Mouse (Mus musculus) CH12.LX (cell line): ENCODE measurements around the gene Gm6408.

Source experiments
- CHD1 ChIP-seq: IDR thresholded peaks from 2 replicates; pipeline ENCODE4 v1.6.1; 2012; ENCODE audit warnings: low read depth, low read length, improper control_type of control experiment, inconsistent platforms
- CHD2 ChIP-seq: IDR thresholded peaks from 2 replicates; pipeline ENCODE4 v1.6.1; 2011; ENCODE audit warnings: low read length, improper control_type of control experiment
- CTCF ChIP-seq, 2 experiments: IDR thresholded peaks in 1 of 2; conservative IDR thresholded peaks in 1 of 2; 2 replicates each; pipeline ENCODE4 v1.5.1; 2011 to 2012; ENCODE audit warnings: low read depth in 2 of 2, low read length in 2 of 2, improper control_type of control experiment in 1 of 2, inconsistent platforms in 1 of 2, mild to moderate bottlenecking in 1 of 2, moderate library complexity in 1 of 2
- ETS1 ChIP-seq: conservative IDR thresholded peaks from 2 replicates; pipeline ENCODE4 v1.6.1; 2012; ENCODE audit warnings: low read depth, mild to moderate bottlenecking, inconsistent platforms, low read length, improper control_type of control experiment, moderate library complexity
- JUND ChIP-seq: conservative IDR thresholded peaks from 2 replicates; pipeline ENCODE4 v1.6.1; 2011; ENCODE audit warnings: low read depth, low read length, improper control_type of control experiment
- MAZ ChIP-seq: IDR thresholded peaks from 2 replicates; pipeline ENCODE4 v1.6.1; 2012; ENCODE audit warnings: low read depth, mild to moderate bottlenecking, inconsistent platforms, low read length, improper control_type of control experiment, moderate library complexity
- NELFE ChIP-seq: IDR thresholded peaks from 2 replicates; pipeline ENCODE4 v1.6.1; 2011; ENCODE audit warnings: low read depth, low read length, improper control_type of control experiment
- POLR2A ChIP-seq: IDR thresholded peaks from 2 replicates; pipeline ENCODE4 v1.6.1; 2011; ENCODE audit warnings: low read depth, mild to moderate bottlenecking, improper control_type of control experiment, low read length
- RCOR1 ChIP-seq: conservative IDR thresholded peaks from 2 replicates; pipeline ENCODE4 v1.6.1; 2012; ENCODE audit warnings: low read depth, mild to moderate bottlenecking, inconsistent platforms, low read length, improper control_type of control experiment
- UBTF ChIP-seq: IDR thresholded peaks from 2 replicates; pipeline ENCODE4 v1.6.1; 2012; ENCODE audit warnings: low read depth, mild to moderate bottlenecking, inconsistent platforms, low read length, improper control_type of control experiment, moderate library complexity

DNA sequence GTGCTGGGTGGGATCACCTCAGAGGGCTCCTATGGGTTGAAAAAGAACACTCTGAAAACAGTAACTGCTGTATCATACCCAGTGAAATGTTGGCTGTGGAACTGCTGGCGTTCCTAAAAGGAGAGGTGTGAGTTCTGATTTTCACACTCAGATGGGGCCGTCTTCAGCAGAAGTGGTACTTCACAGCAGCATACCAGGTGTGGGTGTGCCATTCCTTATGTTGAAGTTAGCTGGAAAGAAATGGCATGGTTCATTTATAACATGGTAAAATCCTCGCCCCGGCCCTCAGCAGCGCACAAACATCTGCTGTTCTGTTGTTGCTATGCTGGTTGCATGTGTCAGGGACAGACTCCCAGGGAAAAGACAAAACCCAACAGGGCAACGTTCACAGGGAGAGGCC, 28.2 kb upstream of the Gm6408 start:
- no peak for TF ChIP-seq CHD1
- TF ChIP-seq ETS1: no peak
- TF ChIP-seq CTCF (conservative IDR thresholded peaks at IDR 0.05 in 1 of 2, IDR thresholded peaks at IDR 0.05 in 1 of 2; ENCODE audit: low read depth in 2 of 2, low read length in 2 of 2): no peak
- no peak for TF ChIP-seq RCOR1
- no peak for TF ChIP-seq NELFE
- TF ChIP-seq CHD2: no peak
- TF ChIP-seq POLR2A: no peak
- TF ChIP-seq JUND: no peak
- no peak for TF ChIP-seq UBTF
- TF ChIP-seq MAZ: no peak
